In the genomic region with DNA sequence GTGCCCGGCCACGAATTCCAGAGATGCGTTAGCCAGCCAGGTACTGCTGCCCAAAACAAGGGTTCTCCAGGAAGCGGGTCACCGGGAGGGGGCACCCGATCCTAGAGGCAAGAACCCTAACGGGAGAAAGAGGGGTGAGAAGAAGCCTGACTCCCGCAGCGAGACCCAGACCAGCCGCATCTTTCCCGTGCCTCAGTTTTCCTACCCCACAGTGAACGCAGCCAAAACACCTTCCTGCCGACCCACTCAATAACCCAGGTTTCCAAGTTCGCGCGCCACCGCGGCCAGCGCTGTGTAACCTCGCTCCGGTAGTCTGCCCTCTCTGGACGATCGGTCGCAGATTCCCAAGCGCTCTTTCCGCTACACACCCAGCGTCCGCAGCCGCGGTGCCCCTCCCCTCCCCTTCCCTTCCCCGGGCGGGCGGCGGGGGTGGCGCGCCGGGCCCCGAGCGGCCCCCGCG, we compare ENCODE assay signal across 7 mouse cellular contexts. TPM values are rescaled to one million over a fixed set of nuclear protein-coding genes. Genes with fewer than 3 reads are reported as not detected.
A peak's percentile ranks its signal among the peaks of the same experiment; 100 is the strongest.
DNase-seq lines count a peak whose midpoint lies in the region; ATAC-seq lines count a peak whose summit lies in the region.

No protein-coding gene starts in this region.

- H3K4me2 ChIP-seq in hindbrain, embryonic 14.5 days (replicated peaks), result peak overlapping the region; percentile 92
- peak overlapping the region; percentile 98 for H3K4me2 ChIP-seq in stomach, embryonic 15.5 days

- DNase-seq in adrenal gland, adult 18-20 months (ENCODE audit: low spot score in 2 of 2), result peak; percentile 61 to 65
- peak; percentile 90 for DNase-seq in cerebellum, adult 8-10 months
- DNase-seq in frontal cortex, adult 2 months (ENCODE audit: extremely low spot score in 1 of 2, low spot score in 1 of 2), result peak; percentile 50 to 86
- peak; percentile 62 for DNase-seq in hindbrain, embryonic 14.5 days (ENCODE audit: low spot score)
- DNase-seq in left cerebral cortex, adult 8-10 months (ENCODE audit: low spot score in 2 of 2), result peak; percentile 67 to 75
- DNase-seq in mesoderm, embryonic 11.5 days (ENCODE audit: low read depth, low spot score), result peak; percentile 29

- H3K36me3 ChIP-seq in hindbrain, embryonic 14.5 days (replicated peaks; ENCODE audit: control insufficient read depth, insufficient read depth), result no peaks in the 10 kb centered on the region
- H3K36me3 ChIP-seq in stomach, embryonic 15.5 days, result no peaks in the 10 kb centered on the region

- under 1% methylated on average over 30 of the region's 41 CpGs for WGBS in hindbrain, embryonic 14.5 days
- under 1% methylated on average over 40 of the region's 41 CpGs for WGBS in stomach, embryonic 15.5 days

- peaks cover 22% of the 10 kb centered on the region for H3K4me1 ChIP-seq in hindbrain, embryonic 14.5 days (replicated peaks; ENCODE audit: control insufficient read depth, insufficient read depth, low read length)
- peaks cover 13% of the 10 kb centered on the region; the same call in 1 of the 2 replicates for H3K4me1 ChIP-seq in stomach, embryonic 15.5 days

- peak overlapping the region; percentile 94 for H3K4me3 ChIP-seq in hindbrain, embryonic 14.5 days (replicated peaks; ENCODE audit: low read length)
- peak overlapping the region; percentile 63 for H3K4me3 ChIP-seq in stomach, embryonic 15.5 days (replicated peaks)

- H3K9me3 ChIP-seq in hindbrain, embryonic 14.5 days (ENCODE audit: control insufficient read depth, low read length), result no peaks in the 10 kb centered on the region
- no peaks in the 10 kb centered on the region for H3K9me3 ChIP-seq in stomach, embryonic 15.5 days

- H3K9ac ChIP-seq in hindbrain, embryonic 14.5 days, result peak overlapping the region; percentile 88
- 0 out of 2 replicates have a peak overlapping the region, but pooled peaks have one; percentile 17 for H3K9ac ChIP-seq in stomach, embryonic 15.5 days

- H3K27ac ChIP-seq in hindbrain, embryonic 14.5 days, result peak overlapping the region; percentile 65; the same call in 1 of the 2 replicates
- H3K27ac ChIP-seq in stomach, embryonic 15.5 days, result no peak overlapping the region

- peaks cover 33% of the 10 kb centered on the region for H3K27me3 ChIP-seq in hindbrain, embryonic 14.5 days (ENCODE audit: control insufficient read depth, insufficient read depth, low read length)
- H3K27me3 ChIP-seq in stomach, embryonic 15.5 days (replicated peaks), result peaks cover 61% of the 10 kb centered on the region

- ATAC-seq in hindbrain, embryonic 14.5 days (ENCODE audit: low FRiP score), result peak; percentile 32
- ATAC-seq in stomach, embryonic 15.5 days (ENCODE audit: insufficient read depth, low FRiP score, low read depth), result peak; percentile 41

RNA-seq across cellular contexts. Expression of gene Dlgap4, which starts 0.4 kb away (rescaled TPM):
- 10 to 100 TPM; 43.2 to 60.8 TPM for total RNA-seq in adrenal gland, adult 18-20 months (2021)
- 234 and 261 TPM in 2 replicates for polyA plus RNA-seq in frontal cortex, adult 2 months (2012; rRNA removed)
- polyA plus RNA-seq in hindbrain, embryonic 14.5 days (2014; fragmentation: Nextera tagmentation; extraction: Ambion mirVana), result 220 and 221 TPM in 2 replicates
- 100 to 1,000 TPM; 201 to 218 (median 204) TPM for total RNA-seq in left cerebral cortex, adult 8-10 months (2022)
- 56.3 and 57.0 TPM in 2 replicates for polyA plus RNA-seq in stomach, embryonic 15.5 days (2015; fragmentation: Nextera tagmentation; extraction: Ambion mirVana)

Comparison
In these comparisons a context has a peak if more than half of its experiments do, and no peak if none do; other contexts are left out.
1. DNase-seq: peak in every context shown above with its lines; median percentile 90 in cerebellum, adult 8-10 months; 71 in left cerebral cortex, adult 8-10 months; 68 in frontal cortex, adult 2 months; 63 in adrenal gland, adult 18-20 months; 62 in hindbrain, embryonic 14.5 days; 29 in mesoderm, embryonic 11.5 days.